Mouse (Mus musculus) forebrain, embryonic 15.5 days (tissue): ENCODE measurements around the gene Smap1. TPM values are rescaled to one million over a fixed set of nuclear protein-coding genes. Genes with fewer than 3 reads are reported as not detected.

Experiments used
- ATAC-seq: fragments of 200-750 bp; cut with Nextera tagmentation; replicated peaks from 2 replicates; pipeline ENCODE4 v1.8.0; 2017; ENCODE audit warnings: mild to moderate bottlenecking, moderate TSS enrichment, moderate library complexity
- H3K27ac ChIP-seq: fragments of 300-500 bp; sonication (generic); replicated peaks from 2 replicates; pipeline ENCODE4 v1.5.1; 2015; ENCODE audit warnings: mild to moderate bottlenecking, inconsistent platforms
- H3K27me3 ChIP-seq: fragments of 300-500 bp; sonication (generic); 2 replicates; pipeline ENCODE4 v1.6.1; 2015; ENCODE audit warnings: inconsistent platforms
- H3K36me3 ChIP-seq: fragments of 300-500 bp; sonication (generic); 2 replicates; pipeline ENCODE4 v1.6.1; 2015; ENCODE audit warnings: mild to moderate bottlenecking, inconsistent platforms
- H3K4me1 ChIP-seq: fragments of 300-500 bp; sonication (generic); 2 replicates; pipeline ENCODE4 v1.6.1; 2015; ENCODE audit warnings: inconsistent platforms
- H3K4me2 ChIP-seq: fragments of 300-500 bp; sonication (generic); replicated peaks from 2 replicates; pipeline ENCODE4 v1.6.1; 2015; ENCODE audit warnings: mild to moderate bottlenecking, inconsistent platforms
- H3K4me3 ChIP-seq: fragments of 300-500 bp; sonication (generic); 2 replicates; pipeline ENCODE4 v1.5.1; 2015; ENCODE audit warnings: mild to moderate bottlenecking, inconsistent platforms
- H3K9ac ChIP-seq: fragments of 300-500 bp; sonication (generic); replicated peaks from 2 replicates; pipeline ENCODE4 v1.6.1; 2015; ENCODE audit warnings: mild to moderate bottlenecking, inconsistent platforms
- H3K9me3 ChIP-seq: fragments of 300-500 bp; sonication (generic); 2 replicates; pipeline ENCODE4 v1.6.1; 2016; ENCODE audit warnings: inconsistent platforms
- WGBS: fragments of 180-500 bp; shearing (Covaris S2); methylation state at CpG from one replicate; pipeline ENCODE4 v1.1.7; 2015; ENCODE audit warnings: mixed read lengths; 5-methylcytosine and 5-hydroxymethylcytosine counted together
- polyA plus RNA-seq: library from polyadenylated mRNA; unstranded; fragments of >200 nt; fragmentation: Nextera tagmentation; extraction: Ambion mirVana; gene quantifications from 2 replicates; pipeline ENCODE4 v1.2.1, GENCODE M21; 2015

The Smap1 gene
- polyA plus RNA-seq, 1 experiment from 2014 or later: 91.8 TPM

- no peak for ATAC-seq
- peaks cover 8% of the 10 kb centered on the region for H3K4me1 ChIP-seq
- no peaks in the 10 kb centered on the region for H3K27me3 ChIP-seq
- H3K9ac ChIP-seq: no peak overlapping the region
- no peak overlapping the region for H3K4me3 ChIP-seq
- WGBS: 78% methylated on average over 1 of the region's 1 CpGs
- no peak overlapping the region for H3K4me2 ChIP-seq
- H3K27ac ChIP-seq: no peak overlapping the region
- no peaks in the 10 kb centered on the region for H3K9me3 ChIP-seq
- no peaks in the 10 kb centered on the region for H3K36me3 ChIP-seq
Observed at GRCm38 (mm10) chr1:23944076-23944475, 22.0 kb upstream of the Smap1 start.

GRCm38 (mm10) chr1:23943146-23943940, 21.2 kb upstream of the Smap1 start:
- H3K27ac ChIP-seq: no peak overlapping the region
- 73% methylated on average over 3 of the region's 3 CpGs for WGBS
- H3K4me2 ChIP-seq: no peak overlapping the region
- no peaks in the 10 kb centered on the region for H3K27me3 ChIP-seq
- H3K4me3 ChIP-seq: no peak overlapping the region
- H3K36me3 ChIP-seq: no peaks in the 10 kb centered on the region
- no peak overlapping the region for H3K9ac ChIP-seq
- H3K4me1 ChIP-seq: peaks cover 3% of the 10 kb centered on the region
- H3K9me3 ChIP-seq: no peaks in the 10 kb centered on the region
- ATAC-seq: no peak

GRCm38 (mm10) chr1:23935408-23935762, 13.3 kb upstream of the Smap1 start:
- no peak overlapping the region for H3K4me3 ChIP-seq
- H3K9ac ChIP-seq: no peak overlapping the region
- no peaks in the 10 kb centered on the region; the same call in 1 of the 2 replicates for H3K4me1 ChIP-seq
- H3K27ac ChIP-seq: no peak overlapping the region
- no peaks in the 10 kb centered on the region for H3K27me3 ChIP-seq
- WGBS: 15% methylated on average over 4 of the region's 4 CpGs
- H3K4me2 ChIP-seq: no peak overlapping the region
- no peaks in the 10 kb centered on the region for H3K9me3 ChIP-seq
- H3K36me3 ChIP-seq: no peaks in the 10 kb centered on the region
- ATAC-seq: no peak

- H3K27me3 ChIP-seq: no peaks in the 10 kb centered on the region
- no peak overlapping the region for H3K27ac ChIP-seq
- ATAC-seq: no peak
- no peak overlapping the region for H3K4me2 ChIP-seq
- H3K9me3 ChIP-seq: no peaks in the 10 kb centered on the region
- no peak overlapping the region for H3K4me3 ChIP-seq
- no peak overlapping the region for H3K9ac ChIP-seq
- WGBS: 48% methylated on average over 8 of the region's 8 CpGs
- no peaks in the 10 kb centered on the region for H3K36me3 ChIP-seq
- H3K4me1 ChIP-seq: no peaks in the 10 kb centered on the region; the same call in 1 of the 2 replicates
Observed at GRCm38 (mm10) chr1:23934669-23935407, 12.7 kb upstream of the Smap1 start.

GRCm38 (mm10) chr1:23929410-23929809, 7.3 kb upstream of the Smap1 start:
- Histone ChIP-seq H3K27me3 (no peaks in the 10 kb centered on the region), H3K9me3 (no peaks in the 10 kb centered on the region), H3K4me3 (no peak overlapping the region), H3K36me3 (no peaks in the 10 kb centered on the region), H3K9ac (no peak overlapping the region), H3K27ac (no peak overlapping the region), H3K4me1 (no peaks in the 10 kb centered on the region), H3K4me2 (no peak overlapping the region)
- ATAC-seq: no peak
- WGBS: 90% methylated on average over 6 of the region's 6 CpGs

GRCm38 (mm10) chr1:23928371-23928770, 6.3 kb upstream of the Smap1 start:
- 89% methylated on average over 3 of the region's 3 CpGs for WGBS
- H3K27me3 ChIP-seq: no peaks in the 10 kb centered on the region

GRCm38 (mm10) chr1:23923779-23924708, 1.9 kb upstream of the Smap1 start:
- Histone ChIP-seq H3K27ac (no peak overlapping the region), H3K9ac (no peak overlapping the region), H3K4me3 (no peak overlapping the region), H3K36me3 (no peaks in the 10 kb centered on the region), H3K4me1 (peaks cover 25% of the 10 kb centered on the region), H3K9me3 (no peaks in the 10 kb centered on the region), H3K4me2 (no peak overlapping the region), H3K27me3 (no peaks in the 10 kb centered on the region)
- no peak for ATAC-seq
- WGBS: 88% methylated on average over 7 of the region's 7 CpGs

More at GRCm38 (mm10) chr1:23928371-23928770, 6.3 kb upstream of the Smap1 start:
- no peaks in the 10 kb centered on the region for H3K36me3 ChIP-seq
- no peak overlapping the region for H3K4me3 ChIP-seq
- H3K9me3 ChIP-seq: no peaks in the 10 kb centered on the region
- H3K9ac ChIP-seq: no peak overlapping the region
- no peak overlapping the region for H3K27ac ChIP-seq
- no peaks in the 10 kb centered on the region for H3K4me1 ChIP-seq
- no peak overlapping the region for H3K4me2 ChIP-seq
- ATAC-seq: no peak

- peak; percentile 48 for ATAC-seq
- no peaks in the 10 kb centered on the region for H3K9me3 ChIP-seq
- peak overlapping the region; percentile 91 for H3K27ac ChIP-seq
Observed at GRCm38 (mm10) chr1:23922530-23922884, 390 bp upstream of the Smap1 start.

GRCm38 (mm10) chr1:23920275-23920674, 1.8 kb downstream of the Smap1 start:
- Histone ChIP-seq H3K27ac (no peak overlapping the region), H3K4me1 (peaks cover 25% of the 10 kb centered on the region), H3K4me3 (peak overlapping the region; percentile 76), H3K27me3 (no peaks in the 10 kb centered on the region), H3K36me3 (no peaks in the 10 kb centered on the region), H3K9ac (0 out of 2 replicates have a peak overlapping the region, but pooled peaks have one; percentile 10), H3K9me3 (no peaks in the 10 kb centered on the region), H3K4me2 (peak overlapping the region; percentile 63)
- 19% methylated on average over 2 of the region's 2 CpGs for WGBS
- no peak for ATAC-seq

More at GRCm38 (mm10) chr1:23922530-23922884, 390 bp upstream of the Smap1 start:
- WGBS: 28% methylated on average over 9 of the region's 9 CpGs
- H3K4me2 ChIP-seq: peak overlapping the region; percentile 63
- H3K36me3 ChIP-seq: no peaks in the 10 kb centered on the region
- H3K9ac ChIP-seq: peak overlapping the region; percentile 91
- H3K4me3 ChIP-seq: peak overlapping the region; percentile 76
- H3K4me1 ChIP-seq: peaks cover 25% of the 10 kb centered on the region
- H3K27me3 ChIP-seq: no peaks in the 10 kb centered on the region

- Histone ChIP-seq H3K4me2 (no peak overlapping the region), H3K4me3 (no peak overlapping the region), H3K27me3 (no peaks in the 10 kb centered on the region), H3K9ac (no peak overlapping the region), H3K9me3 (no peaks in the 10 kb centered on the region), H3K27ac (no peak overlapping the region), H3K4me1 (peaks cover 25% of the 10 kb centered on the region), H3K36me3 (no peaks in the 10 kb centered on the region)
- no peak for ATAC-seq
- 83% methylated on average over 4 of the region's 4 CpGs for WGBS
Observed at GRCm38 (mm10) chr1:23919086-23919485, 3.0 kb downstream of the Smap1 start.

GRCm38 (mm10) chr1:23915483-23915882, 6.6 kb downstream of the Smap1 start:
- H3K27ac ChIP-seq: no peak overlapping the region
- no peak overlapping the region for H3K9ac ChIP-seq
- no peaks in the 10 kb centered on the region for H3K27me3 ChIP-seq
- H3K4me1 ChIP-seq: peaks cover 12% of the 10 kb centered on the region
- WGBS: 98% methylated on average over 4 of the region's 4 CpGs
- no peak for ATAC-seq
- H3K4me3 ChIP-seq: no peak overlapping the region
- H3K36me3 ChIP-seq: no peaks in the 10 kb centered on the region
- no peaks in the 10 kb centered on the region for H3K9me3 ChIP-seq
- no peak overlapping the region for H3K4me2 ChIP-seq
